Mouse (Mus musculus): ENCODE measurements at regions not wholly inside any gene's neighbourhood (a gene's known extent, or its start where the extent isn't known, plus 50 kb on each side); places are given as distances from the start of the nearest gene placed in this dataset.
"Not testable (repeated sequence)": the region's sequence is repeated elsewhere in the genome, so short reads cannot be mapped to it uniquely, and the experiment has no call there.

GRCm38 (mm10) chr6:48209103-48209502, 122.7 kb upstream of the Zfp746 start:
- no peak overlapping the region for H3K4me2 ChIP-seq
- no peak for ATAC-seq (ENCODE audit: low read depth)
- no peaks in the 10 kb centered on the region for H3K9me3 ChIP-seq
- no peaks in the 10 kb centered on the region for H3K36me3 ChIP-seq
- no peak overlapping the region for H3K9ac ChIP-seq
- H3K4me1 ChIP-seq (replicated peaks), result no peaks in the 10 kb centered on the region
- no peak overlapping the region for H3K4me3 ChIP-seq
- H3K27me3 ChIP-seq, result no peaks in the 10 kb centered on the region
- WGBS, result 79% methylated on average over 2 of the region's 2 CpGs
- H3K27ac ChIP-seq (replicated peaks), result no peak overlapping the region

GRCm38 (mm10) chr6:48205722-48206121, 119.3 kb upstream of the Zfp746 start:
- Histone ChIP-seq H3K4me1 (replicated peaks) (no peaks in the 10 kb centered on the region), H3K4me3 (no peak overlapping the region), H3K27me3 (no peaks in the 10 kb centered on the region), H3K9me3 (no peaks in the 10 kb centered on the region), H3K4me2 (no peak overlapping the region), H3K27ac (replicated peaks) (no peak overlapping the region), H3K36me3 (no peaks in the 10 kb centered on the region), H3K9ac (no peak overlapping the region)
- 91% methylated on average over 5 of the region's 5 CpGs for WGBS
- ATAC-seq (ENCODE audit: low read depth), result no peak

DNA sequence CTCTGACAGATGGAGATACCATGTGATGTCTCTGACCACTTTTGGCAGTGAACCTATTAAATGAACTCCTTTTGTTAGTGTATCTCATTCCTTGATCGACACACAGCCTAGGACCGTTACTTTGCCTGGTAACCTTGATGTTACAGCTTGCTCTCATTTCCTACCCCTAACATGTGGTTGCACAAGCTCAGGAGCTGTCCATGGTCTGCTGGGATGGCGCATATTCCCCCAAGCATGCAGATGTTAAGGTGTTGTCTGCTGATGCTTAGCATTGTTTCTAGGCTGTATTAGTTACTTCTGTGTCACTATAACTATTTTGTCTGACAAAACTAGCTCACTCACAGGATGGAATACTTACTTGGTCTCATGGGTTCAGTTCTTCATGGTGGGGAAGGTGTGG, 113.6 kb upstream of the Zfp746 start:
- Histone ChIP-seq H3K4me1 (replicated peaks) (peaks cover 16% of the 10 kb centered on the region), H3K27ac (replicated peaks) (no peak overlapping the region), H3K4me2 (no peak overlapping the region), H3K9ac (no peak overlapping the region), H3K9me3 (no peaks in the 10 kb centered on the region), H3K27me3 (no peaks in the 10 kb centered on the region), H3K36me3 (no peaks in the 10 kb centered on the region), H3K4me3 (no peak overlapping the region)
- ATAC-seq (ENCODE audit: low read depth), result no peak
- 69% methylated on average over 3 of the region's 3 CpGs for WGBS

DNA sequence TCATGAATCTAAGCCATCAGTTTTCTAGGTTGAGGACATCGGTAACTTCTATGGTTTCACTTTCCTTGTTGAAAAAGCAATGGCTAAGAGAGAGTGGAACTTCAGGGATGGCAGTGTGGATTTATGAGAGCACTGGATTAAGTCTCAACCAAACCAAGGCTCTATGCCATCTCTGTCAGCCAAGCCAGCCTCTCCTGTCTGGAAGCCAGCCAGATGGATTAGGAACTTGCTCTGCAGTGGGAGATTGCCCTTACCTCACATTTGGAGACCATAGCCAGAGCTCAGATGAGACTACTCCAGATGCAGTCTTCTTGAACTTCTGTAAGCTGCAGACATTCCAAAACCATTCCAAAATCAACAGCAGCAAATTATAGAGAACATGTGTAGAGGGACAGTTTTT, 112.4 kb upstream of the Zfp746 start:
- no peak overlapping the region for H3K4me2 ChIP-seq
- peaks cover 16% of the 10 kb centered on the region for H3K4me1 ChIP-seq (replicated peaks)
- no peaks in the 10 kb centered on the region for H3K9me3 ChIP-seq
- no peaks in the 10 kb centered on the region for H3K36me3 ChIP-seq
- 67% methylated on average over 1 of the region's 1 CpGs for WGBS
- no peak for ATAC-seq (ENCODE audit: low read depth)
- H3K9ac ChIP-seq, result no peak overlapping the region
- H3K4me3 ChIP-seq, result no peak overlapping the region
- H3K27ac ChIP-seq (replicated peaks), result no peak overlapping the region
- no peaks in the 10 kb centered on the region for H3K27me3 ChIP-seq

- H3K9ac ChIP-seq, result no peak overlapping the region
- WGBS, result 42% methylated on average over 4 of the region's 4 CpGs
- H3K27ac ChIP-seq (replicated peaks), result no peak overlapping the region
- no peaks in the 10 kb centered on the region for H3K36me3 ChIP-seq
- H3K4me3 ChIP-seq, result no peak overlapping the region
- H3K4me1 ChIP-seq (replicated peaks), result peaks cover 16% of the 10 kb centered on the region
- ATAC-seq (ENCODE audit: low read depth), result peak; percentile 47; the same call in 1 of the 2 replicates
- H3K4me2 ChIP-seq, result no peak overlapping the region
- no peaks in the 10 kb centered on the region for H3K9me3 ChIP-seq
- H3K27me3 ChIP-seq, result no peaks in the 10 kb centered on the region
These were observed 111.4 kb upstream of the Zfp746 start for GRCm38 (mm10) chr6:48197696-48198378.

DNA sequence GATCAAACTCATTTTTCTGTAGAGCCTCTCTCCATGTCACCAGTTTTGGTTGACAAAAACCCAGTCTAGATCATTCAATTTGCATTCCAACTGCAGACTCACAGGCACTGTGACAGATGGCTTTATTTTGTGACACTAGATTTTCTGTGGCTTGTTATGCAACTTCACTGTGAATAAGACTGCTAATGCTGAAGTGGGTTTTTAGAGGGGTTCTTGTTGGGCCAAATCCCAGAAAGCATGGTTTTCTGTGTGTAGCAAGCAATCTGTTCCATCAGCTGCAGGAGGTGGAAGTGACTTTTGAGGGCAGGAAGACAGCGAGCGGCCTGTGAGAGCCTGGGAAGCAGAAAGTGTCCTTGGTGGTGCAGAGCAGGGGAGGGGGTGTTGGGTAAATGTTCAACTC, 102.0 kb upstream of the Zfp746 start:
- ATAC-seq (ENCODE audit: low read depth); H3K27me3 ChIP-seq; H3K36me3 ChIP-seq; H3K4me1 ChIP-seq (replicated peaks); H3K27ac ChIP-seq (replicated peaks); H3K4me2 ChIP-seq; H3K9me3 ChIP-seq; H3K9ac ChIP-seq; H3K4me3 ChIP-seq: not testable (repeated sequence)
- 81% methylated on average over 2 of the region's 2 CpGs for WGBS

DNA sequence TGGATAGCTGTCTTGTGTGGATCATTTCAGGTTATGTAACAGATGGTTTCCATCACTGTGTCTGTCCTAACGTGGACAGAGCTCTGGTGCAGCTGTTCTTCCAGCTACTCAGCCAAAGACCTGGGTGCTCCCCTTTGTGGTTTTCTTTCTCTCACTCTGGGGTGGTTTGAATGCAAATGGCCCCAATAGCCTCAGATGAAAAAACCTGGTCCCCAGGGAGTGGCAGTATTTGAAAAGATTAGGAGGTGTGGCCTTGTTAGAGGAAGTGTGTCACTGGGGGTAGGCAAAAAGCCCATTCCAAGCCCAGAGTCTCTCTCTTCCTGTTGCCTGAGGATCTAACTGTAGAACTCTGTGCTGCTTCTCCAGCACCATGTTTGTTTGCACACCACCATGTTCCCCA, 98.9 kb upstream of the Zfp746 start:
- Histone ChIP-seq H3K36me3 (no peaks in the 10 kb centered on the region), H3K4me3 (no peak overlapping the region), H3K4me1 (replicated peaks) (no peaks in the 10 kb centered on the region), H3K9ac (no peak overlapping the region), H3K27ac (replicated peaks) (no peak overlapping the region), H3K9me3 (no peaks in the 10 kb centered on the region), H3K4me2 (no peak overlapping the region), H3K27me3 (no peaks in the 10 kb centered on the region)
- ATAC-seq (ENCODE audit: low read depth), result no peak
- WGBS, result 16% methylated on average over 1 of the region's 1 CpGs

DNA sequence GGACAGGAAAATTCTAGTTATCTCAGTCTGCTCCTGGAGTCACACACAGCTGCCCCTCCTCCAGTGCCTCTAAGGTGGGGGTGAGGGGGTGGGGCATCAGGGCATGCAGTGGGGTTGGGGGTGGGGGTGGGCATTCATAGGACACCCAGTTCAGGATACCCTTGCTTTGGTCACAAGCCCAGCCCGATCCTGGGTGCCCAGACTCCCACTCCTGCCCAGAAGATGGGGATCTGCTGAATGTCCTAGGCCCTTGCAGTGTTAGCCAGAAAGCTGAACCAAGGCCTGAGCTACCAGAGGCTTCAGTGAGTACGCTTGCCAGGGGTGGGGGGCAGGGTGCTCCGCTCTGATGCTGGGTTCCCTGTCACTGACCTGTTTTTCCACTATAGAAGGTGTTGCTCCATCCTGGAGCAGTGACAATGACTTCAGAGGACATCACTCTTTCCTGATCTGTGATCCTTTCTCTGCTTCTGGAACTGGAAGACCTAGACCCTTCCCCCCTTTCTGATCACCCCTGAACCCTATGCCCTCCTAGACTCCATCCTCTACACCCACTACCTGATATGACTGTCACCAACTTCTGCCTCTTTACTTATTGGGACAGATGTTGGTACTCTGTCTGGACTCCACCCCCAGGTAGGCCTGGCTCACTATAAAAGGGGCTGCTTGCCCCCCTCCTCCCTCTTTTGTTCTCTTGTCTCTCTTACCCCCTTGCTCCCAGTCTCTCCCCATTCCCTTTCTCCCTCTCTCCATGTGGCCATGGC, 92.1 kb upstream of the Zfp746 start:
- H3K9me3 ChIP-seq, result no peaks in the 10 kb centered on the region
- no peak overlapping the region for H3K27ac ChIP-seq (replicated peaks)
- H3K4me3 ChIP-seq, result no peak overlapping the region
- WGBS, result 58% methylated on average over 3 of the region's 3 CpGs
- peak; percentile 69 for ATAC-seq (ENCODE audit: low read depth)
- peaks cover 9% of the 10 kb centered on the region; the same call in 1 of the 2 replicates for H3K4me1 ChIP-seq (replicated peaks)
- no peak overlapping the region for H3K4me2 ChIP-seq
- no peaks in the 10 kb centered on the region for H3K27me3 ChIP-seq
- no peaks in the 10 kb centered on the region for H3K36me3 ChIP-seq
- H3K9ac ChIP-seq, result no peak overlapping the region

- no peak overlapping the region for H3K9ac ChIP-seq
- no peaks in the 10 kb centered on the region for H3K9me3 ChIP-seq
- 4% methylated on average over 2 of the region's 2 CpGs for WGBS
- peaks cover 9% of the 10 kb centered on the region; the same call in 1 of the 2 replicates for H3K4me1 ChIP-seq (replicated peaks)
- no peak overlapping the region for H3K4me2 ChIP-seq
- no peak overlapping the region for H3K27ac ChIP-seq (replicated peaks)
- no peak overlapping the region for H3K4me3 ChIP-seq
- H3K36me3 ChIP-seq, result no peaks in the 10 kb centered on the region
- no peaks in the 10 kb centered on the region for H3K27me3 ChIP-seq
- ATAC-seq (ENCODE audit: low read depth), result no peak
These were observed 91.5 kb upstream of the Zfp746 start for GRCm38 (mm10) chr6:48177936-48178335.

DNA sequence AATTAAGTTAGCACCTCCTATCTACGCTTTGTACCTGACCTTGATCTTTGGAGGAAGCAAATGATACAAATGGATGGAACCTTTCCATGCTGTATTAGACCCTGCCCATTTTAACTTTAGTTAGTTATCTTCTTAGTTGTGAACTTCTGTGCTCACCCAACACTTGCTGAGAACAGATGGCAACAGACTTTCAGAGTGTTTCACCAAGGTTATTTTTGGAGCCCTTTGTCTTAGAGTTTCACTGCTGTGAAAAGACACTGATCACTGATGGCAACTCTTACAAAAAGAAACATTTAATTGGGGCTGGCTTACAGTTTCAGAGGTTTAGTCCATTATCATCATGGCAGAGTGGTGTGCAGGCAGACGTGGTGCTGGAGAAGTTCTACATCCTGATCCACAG, 88.8 kb upstream of the Zfp746 start:
- no peak for ATAC-seq (ENCODE audit: low read depth)
- no peak overlapping the region for H3K9ac ChIP-seq

GRCm38 (mm10) chr6:48172769-48173168, 86.4 kb upstream of the Zfp746 start:
- H3K27me3 ChIP-seq, result not testable (repeated sequence)

More for the DNA sequence above, 88.8 kb upstream of the Zfp746 start:
- WGBS, result 94% methylated on average over 2 of the region's 2 CpGs
- Histone ChIP-seq H3K4me3 (no peak overlapping the region), H3K27me3 (no peaks in the 10 kb centered on the region), H3K9me3 (no peaks in the 10 kb centered on the region), H3K27ac (replicated peaks) (no peak overlapping the region), H3K4me2 (no peak overlapping the region), H3K36me3 (no peaks in the 10 kb centered on the region), H3K4me1 (replicated peaks) (peaks cover 9% of the 10 kb centered on the region; the same call in 1 of the 2 replicates)

GRCm38 (mm10) chr6:48136851-48137250, 50.5 kb upstream of the Zfp746 start:
- no peaks in the 10 kb centered on the region for H3K36me3 ChIP-seq
- no peak overlapping the region for H3K27ac ChIP-seq (replicated peaks)
- 70% methylated on average over 2 of the region's 2 CpGs for WGBS
- no peak overlapping the region for H3K4me3 ChIP-seq
- no peaks in the 10 kb centered on the region for H3K27me3 ChIP-seq
- H3K4me2 ChIP-seq, result no peak overlapping the region
- H3K4me1 ChIP-seq (replicated peaks), result no peaks in the 10 kb centered on the region
- no peaks in the 10 kb centered on the region for H3K9me3 ChIP-seq
- H3K9ac ChIP-seq, result no peak overlapping the region
- ATAC-seq (ENCODE audit: low read depth), result no peak

More at GRCm38 (mm10) chr6:48172769-48173168, 86.4 kb upstream of the Zfp746 start:
- not testable (repeated sequence) for H3K4me3 ChIP-seq; H3K4me1 ChIP-seq (replicated peaks); H3K9ac ChIP-seq; ATAC-seq (ENCODE audit: low read depth); H3K36me3 ChIP-seq; H3K4me2 ChIP-seq; H3K9me3 ChIP-seq; H3K27ac ChIP-seq (replicated peaks)
- WGBS, result 95% methylated on average over 9 of the region's 13 CpGs
